In the genomic region with DNA sequence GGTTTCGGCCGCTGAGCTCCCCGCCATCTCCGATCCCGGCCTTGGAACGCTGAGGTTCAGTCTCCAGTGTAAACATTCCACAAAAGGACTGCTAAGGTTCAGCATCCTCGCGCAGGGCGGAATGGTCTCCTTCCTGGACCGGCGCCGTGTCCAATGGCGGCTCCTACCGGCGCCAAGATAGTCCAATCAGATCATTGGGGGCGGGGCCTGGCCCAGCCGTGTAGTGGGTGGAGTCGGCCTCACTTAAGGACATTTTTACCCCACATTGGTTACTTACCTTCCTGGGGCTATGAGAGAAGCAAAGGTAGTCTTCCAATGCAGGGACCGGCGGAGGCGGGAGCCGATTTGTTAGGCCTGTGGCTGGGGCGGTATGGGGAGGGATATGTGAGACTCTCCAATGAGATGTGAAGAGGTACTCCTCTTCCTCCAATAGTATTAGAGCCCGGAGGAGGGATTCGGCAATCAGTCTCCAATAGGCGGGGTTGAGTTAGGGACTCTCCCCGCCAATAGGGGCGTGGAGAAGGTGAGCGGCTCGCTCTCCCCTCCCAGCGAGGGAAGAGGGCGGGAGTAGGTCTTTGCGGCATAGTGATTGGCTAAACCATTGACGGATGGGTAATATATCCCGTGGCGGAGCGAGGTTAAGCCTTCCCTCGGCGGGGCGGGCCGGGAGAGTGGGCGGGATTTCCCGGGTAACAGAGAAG, we compare ENCODE assay signal across 2 mouse cellular contexts.
TF ChIP-seq lines count a peak whose summit lies in the region.

No protein-coding gene starts in this region.

TF ChIP-seq in C2C12, 6 proteins besides CTCF, POLR2A, EP300 and RAD21 (continued from another document):
- no peak for TF ChIP-seq FOSL1 (IDR thresholded peaks at IDR 0.05; ENCODE audit: insufficient read depth, low read length, poor library complexity, severe bottlenecking)
- no peak for TF ChIP-seq MYOD1 (IDR thresholded peaks at IDR 0.05; ENCODE audit: control insufficient read depth, insufficient read length, low read depth)
- TF ChIP-seq CEBPB (IDR thresholded peaks at IDR 0.05; ENCODE audit: low read depth), result no peak
TF ChIP-seq in C2C12: peak in this region for 0.

TF ChIP-seq in myocyte, 11 proteins besides CTCF, POLR2A, EP300 and RAD21 (continued from another document):
- no peak for TF ChIP-seq TCF12 (IDR thresholded peaks at IDR 0.05; ENCODE audit: insufficient read depth, poor library complexity, severe bottlenecking)
- TF ChIP-seq CEBPB (IDR thresholded peaks at IDR 0.05; ENCODE audit: insufficient read depth, poor library complexity, severe bottlenecking), result no peak
